Mouse (Mus musculus) limb, embryonic 11.5 days (tissue): ENCODE measurements around the gene Myt1. TPM values are rescaled to one million over a fixed set of nuclear protein-coding genes. Genes with fewer than 3 reads are reported as not detected.

Experiments
- ATAC-seq: fragments of 200-750 bp; cut with Nextera tagmentation; 2 replicates; pipeline ENCODE4 v1.8.0; 2017; ENCODE audit warnings: low read depth; ENCODE audit not compliant: insufficient number of reproducible peaks, low FRiP score, low TSS enrichment
- DNase-seq: peaks from one replicate; pipeline ENCODE4 v3.0.0-alpha.2; 2015; ENCODE audit warnings: low spot score
- H3K27ac ChIP-seq: fragments of 300-500 bp; sonication (generic); replicated peaks from 2 replicates; pipeline ENCODE4 v1.5.1; 2014; ENCODE audit warnings: low read depth, mild to moderate bottlenecking, low read length
- H3K27me3 ChIP-seq: fragments of 300-500 bp; sonication (generic); 2 replicates; pipeline ENCODE4 v1.6.1; 2014; ENCODE audit warnings: mild to moderate bottlenecking, low read length, mixed read lengths; ENCODE audit not compliant: control insufficient read depth, insufficient read depth
- H3K36me3 ChIP-seq: fragments of 300-500 bp; sonication (generic); 2 replicates; pipeline ENCODE4 v1.6.1; 2014; ENCODE audit warnings: mild to moderate bottlenecking, low read length, moderate library complexity, mixed read lengths; ENCODE audit not compliant: control insufficient read depth, insufficient read depth
- H3K4me1 ChIP-seq: fragments of 300-500 bp; sonication (generic); 2 replicates; pipeline ENCODE4 v1.6.1; 2014; ENCODE audit warnings: low read length, mixed read lengths; ENCODE audit not compliant: control insufficient read depth, insufficient read depth
- H3K4me2 ChIP-seq: fragments of 300-500 bp; sonication (generic); 2 replicates; pipeline ENCODE4 v1.6.1; 2014; ENCODE audit warnings: low read depth, mild to moderate bottlenecking, moderate library complexity; ENCODE audit not compliant: severe bottlenecking
- H3K4me3 ChIP-seq: fragments of 300-500 bp; sonication (generic); 2 replicates; pipeline ENCODE4 v1.5.1; 2014; ENCODE audit warnings: low read depth, low read length
- H3K9ac ChIP-seq: fragments of 300-500 bp; sonication (generic); 2 replicates; pipeline ENCODE4 v1.6.1; 2014; ENCODE audit warnings: mild to moderate bottlenecking, low read length
- H3K9me3 ChIP-seq: fragments of 300-500 bp; sonication (generic); 2 replicates; pipeline ENCODE4 v1.6.1; 2016; ENCODE audit warnings: low read length; ENCODE audit not compliant: control insufficient read depth
- WGBS: fragments of 180-500 bp; shearing (Covaris S2); extraction: QIAGEN DNeasy Blood & Tissue Kit; methylation state at CpG from one replicate; pipeline ENCODE4 v1.1.7; 2014; 5-methylcytosine and 5-hydroxymethylcytosine counted together
- polyA plus RNA-seq: library from polyadenylated mRNA; unstranded; fragments of >200 nt; fragmentation: Nextera tagmentation; extraction: Ambion mirVana; gene quantifications from 2 replicates; pipeline ENCODE4 v1.2.1, GENCODE M21; 2014

The Myt1 gene
- polyA plus RNA-seq, 1 experiment from 2014 or later = 0.08 TPM

GRCm38 (mm10) chr2:181863791-181864535, 100.8 kb downstream of the Myt1 start, which contains the start of gene Polr3k:
Gene Polr3k (plus strand): TSS chr2:181864337.
- H3K4me3 ChIP-seq = peak within 1 kb of the TSS; percentile 77
- H3K27me3 ChIP-seq = no peaks in the 10 kb centered on the region
- WGBS = under 1% methylated on average over 35 of the region's 35 CpGs
- H3K9ac ChIP-seq = peak within 1 kb of the TSS; percentile 82
- peak; percentile 92 for DNase-seq
- peaks cover 3% of the 10 kb centered on the region; the same call in 1 of the 2 replicates for H3K36me3 ChIP-seq
- ATAC-seq = peak; percentile 100
- no peaks in the 10 kb centered on the region for H3K9me3 ChIP-seq
- peak within 1 kb of the TSS; percentile 56 for H3K4me2 ChIP-seq
- H3K27ac ChIP-seq = 0 out of 2 replicates have a peak within 1 kb of the TSS, but pooled peaks have one; percentile 4
- H3K4me1 ChIP-seq = peaks cover 6% of the 10 kb centered on the region; the same call in 1 of the 2 replicates

- ATAC-seq = peak; percentile 65
- Histone ChIP-seq H3K4me3 (peak overlapping the region; percentile 77), H3K36me3 (peaks cover 3% of the 10 kb centered on the region; the same call in 1 of the 2 replicates), H3K4me1 (peaks cover 6% of the 10 kb centered on the region; the same call in 1 of the 2 replicates), H3K9ac (peak overlapping the region; percentile 82), H3K4me2 (peak overlapping the region; percentile 56), H3K9me3 (no peaks in the 10 kb centered on the region), H3K27ac (no peak overlapping the region), H3K27me3 (no peaks in the 10 kb centered on the region)
- DNase-seq = no peak
- WGBS = 0% methylated on average over 22 of the region's 22 CpGs
These were observed 101.4 kb downstream of the Myt1 start for GRCm38 (mm10) chr2:181864536-181864860.

- Histone ChIP-seq H3K4me1 (peaks cover 6% of the 10 kb centered on the region; the same call in 1 of the 2 replicates), H3K4me2 (no peak overlapping the region), H3K9me3 (no peaks in the 10 kb centered on the region), H3K36me3 (peaks cover 3% of the 10 kb centered on the region; the same call in 1 of the 2 replicates), H3K27me3 (no peaks in the 10 kb centered on the region), H3K27ac (no peak overlapping the region), H3K4me3 (no peak overlapping the region), H3K9ac (no peak overlapping the region)
- ATAC-seq = no peak
- 66% methylated on average over 5 of the region's 5 CpGs for WGBS
- peak; percentile 82 for DNase-seq
These were observed 103.8 kb downstream of the Myt1 start for GRCm38 (mm10) chr2:181866931-181867330.

- Histone ChIP-seq H3K4me2 (no peak overlapping the region), H3K36me3 (peaks cover 4% of the 10 kb centered on the region; the same call in 1 of the 2 replicates), H3K9ac (no peak overlapping the region), H3K4me1 (no peaks in the 10 kb centered on the region), H3K9me3 (no peaks in the 10 kb centered on the region), H3K27me3 (no peaks in the 10 kb centered on the region), H3K4me3 (no peak overlapping the region), H3K27ac (no peak overlapping the region)
- 0 out of 2 replicates have a peak, but pooled peaks have one; percentile 51 for ATAC-seq
- WGBS = 91% methylated on average over 2 of the region's 2 CpGs
- DNase-seq = no peak
These were observed 107.9 kb downstream of the Myt1 start for GRCm38 (mm10) chr2:181871039-181871438.

Other genes starting within 250 kb of the Myt1 start
- gene Dnajc5, start 242.8 kb upstream of the Myt1 start, polyA plus RNA-seq = 75.3 and 80.9 TPM in 2 replicates
- gene Uckl1, start 178.4 kb upstream of the Myt1 start, polyA plus RNA-seq = 34.4 and 39.7 TPM in 2 replicates
- gene Prpf6, start 171.5 kb upstream of the Myt1 start, polyA plus RNA-seq = 78.7 and 82.5 TPM in 2 replicates
- gene Zfp512b, start 170.5 kb upstream of the Myt1 start, polyA plus RNA-seq = 30.9 and 41.1 TPM in 2 replicates
- 14.9 and 17.7 TPM in 2 replicates for gene Samd10, start 164.1 kb upstream of the Myt1 start, polyA plus RNA-seq
- 0.68 and 0.88 TPM in 2 replicates for gene Gm29797, start 106.3 kb upstream of the Myt1 start, polyA plus RNA-seq
- gene Sox18, start 91.7 kb upstream of the Myt1 start, polyA plus RNA-seq = 21.4 and 22.0 TPM in 2 replicates
- gene Tcea2, start 83.0 kb upstream of the Myt1 start, polyA plus RNA-seq = 23.2 and 25.2 TPM in 2 replicates
- 92.5 and 97.1 TPM in 2 replicates for gene Rgs19, start 69.4 kb upstream of the Myt1 start, polyA plus RNA-seq
- not detected in 2 replicates for gene Lkaaear1, start 64.9 kb upstream of the Myt1 start, polyA plus RNA-seq
- 0.69 and 1.0 TPM in 2 replicates for gene Oprl1, start 48.3 kb upstream of the Myt1 start, polyA plus RNA-seq
- 42.6 and 44.1 TPM in 2 replicates for gene Pcmtd2, start 74.5 kb downstream of the Myt1 start, polyA plus RNA-seq
- 97.2 and 102 TPM in 2 replicates for gene Polr3k, start 101.0 kb downstream of the Myt1 start, polyA plus RNA-seq
- gene Gm14496, start 227.8 kb downstream of the Myt1 start, polyA plus RNA-seq = not detected in 2 replicates